Mouse (Mus musculus): ENCODE measurements around the gene Pald1.

The Pald1 gene

DNA sequence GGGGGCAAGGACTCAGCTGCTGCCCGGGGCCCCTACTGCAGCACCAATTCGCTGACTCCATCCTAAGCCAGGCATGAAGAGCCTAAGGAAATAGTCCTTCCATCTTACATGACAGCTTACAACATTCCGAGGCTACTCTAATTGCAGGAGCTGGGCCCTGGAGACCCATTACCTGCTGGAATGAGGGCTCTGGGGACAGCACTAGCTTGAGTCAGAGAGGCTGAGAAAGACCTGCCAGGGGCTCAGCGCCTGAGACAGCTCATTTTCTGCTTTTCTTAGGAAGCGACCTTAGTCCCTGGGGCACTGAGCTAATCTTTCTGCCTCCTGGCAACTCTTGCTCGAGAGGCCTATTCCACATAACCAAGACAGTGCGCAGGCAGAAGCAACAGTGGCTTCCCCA is 54.4 kb downstream of the Pald1 start:
- no peak for DNase-seq (ENCODE audit: low spot score)

- no peak for DNase-seq (ENCODE audit: low spot score)
Measured at GRCm38 (mm10) chr10:61327545-61327944, 55.8 kb downstream of the Pald1 start.

DNA sequence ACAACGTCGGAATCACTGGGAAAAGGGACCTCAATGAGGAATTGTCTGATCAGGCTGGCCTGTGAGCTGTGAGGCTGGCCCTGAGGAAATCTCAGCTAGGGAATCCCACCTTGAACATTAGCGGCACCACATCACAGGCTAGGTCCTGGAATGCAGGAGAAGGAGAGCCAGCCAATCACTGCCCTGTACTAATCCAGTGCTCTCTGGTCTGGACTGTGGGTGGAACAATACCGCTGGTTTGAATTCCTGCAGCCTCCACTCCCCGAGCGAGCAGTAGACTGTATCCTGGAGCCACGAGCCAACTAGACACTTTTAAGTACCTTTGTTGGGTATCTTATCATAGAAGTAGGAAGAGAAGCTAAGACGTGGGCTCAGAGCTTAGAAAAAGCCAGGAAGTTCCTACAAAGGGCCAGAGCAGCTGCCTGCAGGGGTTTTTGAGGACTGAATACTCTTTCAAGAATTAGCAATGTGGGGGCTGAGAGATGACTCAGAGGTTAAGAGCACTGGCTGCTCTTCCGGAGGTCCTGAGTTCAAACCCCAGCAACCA is 57.5 kb downstream of the Pald1 start:
- no peak for DNase-seq (ENCODE audit: low spot score)

DNA sequence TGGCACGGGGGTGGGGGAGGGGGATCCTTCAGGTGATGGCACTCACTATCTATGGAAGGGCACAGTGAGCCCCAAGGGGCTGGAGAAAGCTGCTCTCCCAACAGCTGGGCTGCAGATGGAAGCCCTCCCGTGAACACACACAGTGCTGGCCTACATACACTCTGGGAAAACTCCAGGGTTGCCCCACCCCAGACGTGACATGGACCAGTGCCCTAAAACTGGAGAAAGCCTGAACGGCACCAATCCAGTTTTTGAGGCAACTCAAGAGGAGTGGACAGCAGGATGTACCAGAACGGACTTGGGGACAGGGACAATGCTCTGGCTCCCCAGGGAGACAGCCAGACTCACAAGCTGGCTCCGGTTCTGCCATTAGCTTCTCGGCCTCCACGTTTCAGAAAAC is 58.6 kb downstream of the Pald1 start:
- no peak for DNase-seq (ENCODE audit: low spot score)

- DNase-seq (ENCODE audit: low spot score), result no peak
Measured at GRCm38 (mm10) chr10:61318527-61318926, 64.8 kb downstream of the Pald1 start.

DNA sequence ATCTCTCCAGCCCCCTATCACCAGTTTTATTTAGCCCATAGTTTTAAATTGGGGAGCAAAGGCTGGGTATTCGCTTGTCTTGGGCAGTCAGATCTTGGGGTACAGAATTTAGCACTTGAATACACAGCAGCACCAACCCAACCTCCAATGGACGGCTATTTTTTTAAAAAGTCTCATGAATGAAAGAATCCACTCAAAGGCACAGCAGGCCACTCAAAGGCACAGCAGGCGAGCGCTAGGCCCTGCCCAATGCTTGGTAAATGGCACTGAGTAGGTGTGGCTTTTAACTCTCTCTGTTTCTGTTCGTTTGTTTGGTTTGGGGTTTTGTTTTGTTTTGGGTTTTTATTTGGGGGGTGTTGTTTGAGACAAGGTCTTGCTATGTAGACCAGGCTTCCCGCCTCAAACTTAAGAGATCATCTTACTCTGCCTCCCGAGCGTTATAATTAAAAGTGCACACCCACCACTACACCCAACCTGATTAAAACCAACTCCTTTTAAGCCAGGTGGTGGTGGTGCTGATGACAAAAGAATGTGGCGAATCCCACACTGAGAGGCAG is 67.9 kb downstream of the Pald1 start:
- DNase-seq (ENCODE audit: low spot score), result no peak

- DNase-seq (ENCODE audit: low spot score), result no peak
Measured at GRCm38 (mm10) chr10:61313750-61314149, 69.6 kb downstream of the Pald1 start.

GRCm38 (mm10) chr10:61312754-61313153 is 70.6 kb downstream of the Pald1 start:
- no peak for DNase-seq (ENCODE audit: low spot score)

DNA sequence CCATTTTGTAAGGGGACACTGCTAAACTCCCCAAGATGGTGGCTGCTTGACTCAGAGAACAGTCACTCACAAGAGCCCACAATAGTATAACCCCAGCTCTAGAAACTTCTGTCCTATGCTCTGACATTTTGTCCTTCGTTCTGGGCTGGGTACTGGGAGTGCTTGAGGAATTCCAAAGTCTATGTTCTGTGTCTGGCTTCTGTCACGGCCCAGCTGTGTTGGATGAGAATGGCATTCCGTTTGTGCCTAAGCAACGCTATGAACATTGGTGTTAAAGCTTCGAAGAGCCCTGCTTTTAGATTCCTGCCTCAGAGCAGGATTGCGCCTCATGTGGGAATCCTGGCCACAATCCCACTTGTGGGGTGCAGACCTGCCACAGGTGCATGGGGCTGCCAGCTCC is 71.2 kb downstream of the Pald1 start:
- DNase-seq (ENCODE audit: low spot score), result no peak

GRCm38 (mm10) chr10:61308706-61309320 is 74.5 kb downstream of the Pald1 start:
- no peak for DNase-seq (ENCODE audit: low spot score)

DNA sequence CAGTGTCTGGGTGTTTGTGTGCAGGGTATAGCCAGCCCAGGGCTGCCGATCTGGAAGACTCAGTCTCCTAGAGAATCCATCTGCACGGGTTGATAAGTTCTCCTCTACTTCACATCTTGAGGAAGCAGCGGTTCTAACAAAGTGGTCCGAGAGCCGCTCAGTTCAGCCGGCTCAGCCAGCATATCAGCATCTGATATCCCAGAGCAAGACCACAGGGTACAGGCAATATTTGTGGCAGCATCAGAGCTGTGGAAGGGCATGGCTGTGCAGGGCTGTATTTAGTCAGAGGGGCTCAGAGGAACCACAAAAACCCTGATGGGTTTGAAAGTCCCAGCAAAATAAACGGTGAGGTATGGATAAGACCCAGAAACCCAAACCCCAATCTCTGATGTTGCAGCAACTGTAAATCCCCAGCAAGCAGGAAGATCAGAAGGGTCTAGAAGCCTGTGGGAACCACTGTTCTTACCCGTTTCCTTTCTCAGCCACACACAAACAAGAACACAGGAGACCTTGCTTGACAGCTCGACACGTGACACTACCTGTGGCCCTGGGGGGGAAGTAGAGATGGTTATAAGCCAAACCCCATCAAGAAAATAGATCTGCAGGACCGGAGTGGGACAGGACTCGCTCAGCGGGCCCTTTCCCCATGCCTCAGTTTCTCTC is 77.3 kb downstream of the Pald1 start:
- DNase-seq (ENCODE audit: low spot score), result no peak

DNA sequence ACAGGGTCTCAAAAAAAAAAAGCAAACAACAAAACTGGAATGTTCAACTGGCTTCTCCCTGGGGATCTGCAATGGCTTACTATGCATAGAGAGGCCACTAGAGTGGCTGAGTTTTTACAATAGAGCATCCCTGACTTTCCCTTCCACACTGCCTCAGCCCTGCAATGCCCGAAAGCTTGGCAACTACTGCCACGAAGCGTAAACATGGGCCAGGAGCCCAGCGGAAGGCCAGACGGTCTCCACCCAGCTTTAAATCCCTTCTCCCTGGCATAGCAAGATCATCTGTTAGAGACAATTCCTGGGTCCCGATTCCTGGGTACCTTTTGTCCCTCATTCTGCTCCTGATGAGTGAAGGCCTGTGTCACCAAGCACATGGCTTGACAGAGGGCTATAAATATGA is 79.3 kb downstream of the Pald1 start:
- no peak for DNase-seq (ENCODE audit: low spot score)

- DNase-seq (ENCODE audit: low spot score), result no peak
Measured at GRCm38 (mm10) chr10:61300996-61301395, 82.3 kb downstream of the Pald1 start.

DNA sequence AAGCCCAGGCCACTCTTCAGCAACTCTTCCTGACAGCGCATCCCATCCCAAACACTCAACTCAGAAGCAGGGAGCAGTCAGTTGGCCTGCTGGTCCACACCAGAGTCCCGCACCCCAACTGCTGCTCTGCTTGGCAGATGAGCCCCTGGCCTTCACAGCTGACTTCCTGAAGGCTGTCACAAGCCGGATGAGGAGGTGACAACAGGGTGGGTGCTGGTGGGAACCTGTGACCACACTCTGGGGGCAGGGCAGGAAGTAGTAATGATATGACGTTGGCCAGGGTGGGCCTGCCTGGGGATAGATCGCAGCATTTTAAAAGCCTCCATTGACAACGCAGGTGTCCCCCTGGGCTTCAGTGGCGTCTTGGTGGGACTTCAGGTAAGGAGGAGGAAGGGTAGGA is 85.9 kb downstream of the Pald1 start, which contains the start of gene Prf1:
TSS of gene Prf1 (plus strand) at position 357 of the 400 bp plus-strand sequence.
- DNase-seq (ENCODE audit: low spot score), result no peak

DNA sequence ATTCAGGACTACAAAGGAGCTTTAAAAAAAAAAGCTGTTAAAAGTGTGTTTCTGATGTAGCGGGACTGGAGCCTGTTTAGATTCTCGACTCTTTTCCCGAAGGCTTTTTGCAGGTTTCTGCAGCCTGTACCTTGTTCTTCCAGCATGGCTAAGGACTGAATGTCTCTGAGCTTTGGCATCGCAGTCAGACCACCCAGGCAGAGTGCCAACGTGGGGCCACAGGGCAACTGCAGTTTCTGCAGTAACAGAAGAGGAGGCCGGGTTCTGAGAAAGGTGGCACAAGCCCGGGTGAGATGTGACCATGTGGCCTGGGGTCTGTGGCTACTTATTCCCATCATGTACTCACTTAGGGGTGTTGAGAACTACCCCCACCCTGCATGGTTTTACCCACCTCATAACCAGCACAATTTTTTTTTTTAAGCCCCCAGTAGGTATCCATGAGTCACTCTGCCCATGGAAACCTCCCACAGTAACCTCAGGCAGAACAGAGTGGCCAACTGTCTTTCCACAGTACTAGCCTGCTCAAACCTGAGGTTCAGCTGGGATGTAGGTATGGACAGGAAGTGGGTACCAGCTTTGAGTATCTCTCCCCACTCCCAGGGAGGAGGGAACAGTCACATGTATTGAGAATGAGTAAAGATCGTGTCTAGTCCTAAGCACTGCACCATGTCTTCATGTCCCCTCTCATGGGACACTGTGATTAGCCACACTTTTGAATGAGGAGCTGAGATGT is 86.5 kb downstream of the Pald1 start:
- DNase-seq (ENCODE audit: low spot score), result no peak

DNA sequence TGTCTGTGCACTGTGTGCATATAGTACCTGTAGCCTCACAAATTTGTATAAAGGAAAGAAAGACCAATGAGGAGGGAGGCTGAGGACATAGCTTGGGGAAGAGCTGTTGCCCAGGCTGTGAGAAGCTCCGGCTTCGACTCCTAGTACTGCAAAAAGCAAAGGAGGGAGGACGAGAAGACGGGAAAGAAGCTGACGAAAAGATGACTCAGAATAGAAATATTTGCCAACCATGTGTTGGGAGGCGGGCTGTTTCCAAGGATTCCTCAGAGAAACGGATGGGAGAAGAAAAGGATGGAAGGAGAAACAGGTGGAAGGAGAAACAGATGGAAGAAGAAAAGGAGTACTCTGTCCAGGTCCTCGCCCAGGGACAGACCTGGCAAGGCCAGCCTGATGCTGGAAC is 89.1 kb downstream of the Pald1 start:
- DNase-seq (ENCODE audit: low spot score), result no peak

DNA sequence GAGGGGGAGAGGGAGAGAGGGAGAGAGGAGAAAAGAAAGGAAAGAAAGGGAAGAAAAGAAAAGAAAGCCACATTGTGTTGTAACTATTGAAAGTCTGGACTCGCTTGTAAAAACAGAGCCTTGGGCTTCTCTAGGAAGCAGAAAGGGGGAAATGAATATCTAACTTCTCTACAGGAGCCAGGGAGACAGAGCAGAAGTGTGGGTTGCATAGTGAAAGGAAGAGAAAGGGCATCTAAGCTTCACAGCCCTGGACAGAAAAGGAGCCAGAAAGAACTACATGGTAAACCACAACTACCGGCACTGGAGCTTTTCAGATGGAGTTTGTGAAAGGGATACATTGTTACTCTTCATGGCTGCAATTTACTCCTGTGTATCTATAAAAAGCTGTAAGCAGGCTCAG is 92.9 kb downstream of the Pald1 start:
- DNase-seq (ENCODE audit: low spot score), result no peak

GRCm38 (mm10) chr10:61290016-61290415 is 93.3 kb downstream of the Pald1 start:
- no peak for DNase-seq (ENCODE audit: low spot score)

DNA sequence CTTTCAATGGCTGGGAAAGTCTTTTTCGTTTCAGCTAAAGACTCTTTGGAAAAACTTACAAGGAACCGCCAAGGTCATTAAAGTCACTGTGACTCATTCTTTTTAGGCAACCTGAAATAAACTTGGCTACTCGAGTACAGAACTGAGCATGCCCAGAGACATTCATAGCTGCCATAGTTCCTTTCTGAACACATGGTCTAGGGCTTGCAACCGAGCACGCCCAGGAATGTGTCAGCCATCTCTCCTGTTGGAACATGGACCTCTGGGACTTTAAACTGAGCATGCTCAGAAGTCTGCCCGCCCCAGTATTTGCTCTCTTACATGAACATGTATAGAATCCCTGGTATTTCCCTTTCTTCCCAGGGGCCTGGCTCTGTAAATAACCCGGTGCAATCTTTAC is 97.1 kb downstream of the Pald1 start:
- DNase-seq (ENCODE audit: low spot score), result no peak

GRCm38 (mm10) chr10:61285271-61285670 is 98.1 kb downstream of the Pald1 start:
- DNase-seq (ENCODE audit: low spot score), result no peak

DNA sequence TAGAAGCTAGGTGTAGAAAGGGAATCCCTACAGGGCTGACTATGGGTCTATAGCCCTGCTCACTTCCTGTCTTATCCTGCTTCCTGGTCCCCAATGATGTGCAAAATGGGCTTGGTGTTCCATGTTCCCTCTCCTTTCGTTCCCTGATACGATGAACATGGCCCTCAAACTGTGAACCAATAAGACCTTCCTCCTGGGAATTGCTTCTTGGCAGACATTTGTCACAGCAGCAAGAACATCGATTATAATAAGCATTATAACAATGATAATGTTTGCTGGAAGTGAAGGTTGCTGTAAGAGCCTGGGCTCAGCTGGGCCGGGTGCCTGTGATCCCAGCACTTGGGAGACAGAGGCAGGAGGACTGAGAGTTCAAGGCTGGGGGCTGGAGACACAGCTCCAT is 99.0 kb downstream of the Pald1 start:
- no peak for DNase-seq (ENCODE audit: low spot score)

DNA sequence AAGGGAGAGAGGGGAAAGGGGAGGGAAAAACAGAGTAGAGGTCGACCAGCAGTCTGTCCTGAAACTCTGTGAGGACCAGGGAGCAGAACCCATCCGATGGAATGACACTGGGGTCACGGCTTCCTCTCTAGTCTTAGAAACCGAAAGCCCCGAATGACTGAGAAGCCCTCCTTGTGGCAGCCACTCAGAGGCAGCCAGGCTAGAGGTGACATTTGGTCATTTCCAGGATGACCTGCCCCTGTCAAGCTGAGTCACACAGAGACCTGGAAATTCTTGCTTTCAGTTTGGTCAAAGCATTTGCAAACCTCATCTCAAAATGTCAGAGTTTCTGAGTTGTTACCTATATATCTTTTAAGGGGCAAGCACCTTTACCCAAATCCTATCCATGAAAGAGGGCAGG is 102.2 kb downstream of the Pald1 start:
- DNase-seq (ENCODE audit: low spot score), result no peak

All from MN1 (cell line).